Mouse (Mus musculus): Measurements from ENCODE around the gene Snrk. TPM values are rescaled to one million over a fixed set of nuclear protein-coding genes. Genes with fewer than 3 reads are reported as not detected.

Snrk gene
- total RNA-seq, 2 experiments from 2014 or later = 5.9 to 9.2 TPM

GRCm38 (mm10) chr9:122205543-122206200, 88.6 kb downstream of the Snrk start:
- ATAC-seq (replicated peaks; ENCODE audit: low FRiP score, poor library complexity, severe bottlenecking) = no peak

GRCm38 (mm10) chr9:122208311-122208710, 91.2 kb downstream of the Snrk start:
- no peak for ATAC-seq (replicated peaks; ENCODE audit: low FRiP score, poor library complexity, severe bottlenecking)

- ATAC-seq (replicated peaks; ENCODE audit: low FRiP score, poor library complexity, severe bottlenecking) = no peak
Measured at GRCm38 (mm10) chr9:122215118-122215517, 98.1 kb downstream of the Snrk start.

- no peak for ATAC-seq (replicated peaks; ENCODE audit: low FRiP score, poor library complexity, severe bottlenecking)
Measured at GRCm38 (mm10) chr9:122216945-122217529, 100.0 kb downstream of the Snrk start.

Other genes with a start within 250 kb of the Snrk start
- gene Ackr2, start 218.9 kb upstream of the Snrk start, total RNA-seq (2015; ENCODE audit: low replicate concordance) = not detected in 2 replicates
- not detected in 2 replicates for gene Ackr2, start 218.9 kb upstream of the Snrk start, total RNA-seq (2017; ENCODE audit: low replicate concordance)
- not detected in 2 replicates for gene Cyp8b1, start 201.0 kb upstream of the Snrk start, total RNA-seq (2015; ENCODE audit: low replicate concordance)
- not detected in 2 replicates for gene Cyp8b1, start 201.0 kb upstream of the Snrk start, total RNA-seq (2017; ENCODE audit: low replicate concordance)
- not detected in 2 replicates for gene Fam198a, start 166.3 kb upstream of the Snrk start, total RNA-seq (2015; ENCODE audit: low replicate concordance)
- gene Fam198a, start 166.3 kb upstream of the Snrk start, total RNA-seq (2017; ENCODE audit: low replicate concordance) = not detected in 2 replicates
- not detected in 2 replicates for gene Pomgnt2, start 120.2 kb upstream of the Snrk start, total RNA-seq (2015; ENCODE audit: low replicate concordance)
- 0.64 TPM in 1 of 2 replicates, not detected in the other for gene Pomgnt2, start 120.2 kb upstream of the Snrk start, total RNA-seq (2017; ENCODE audit: low replicate concordance)
- 7.9 and 28.1 TPM in 2 replicates for gene Ano10, start 177.2 kb downstream of the Snrk start, total RNA-seq (2015; ENCODE audit: low replicate concordance)
- 3.1 and 5.1 TPM in 2 replicates for gene Ano10, start 177.2 kb downstream of the Snrk start, total RNA-seq (2017; ENCODE audit: low replicate concordance)
- gene Abhd5, start 234.3 kb downstream of the Snrk start, total RNA-seq (2015; ENCODE audit: low replicate concordance) = 49.9 and 50.5 TPM in 2 replicates
- 48.6 and 49.9 TPM in 2 replicates for gene Abhd5, start 234.3 kb downstream of the Snrk start, total RNA-seq (2017; ENCODE audit: low replicate concordance)

All from erythroid progenitor cell, adult 5-6 weeks (primary cell).